Mouse (Mus musculus): ENCODE data around the gene Tssc4.

- TF ChIP-seq POLR2A (IDR thresholded peaks at IDR 0.05; ENCODE audit: insufficient read depth, low read length) = no peak
- TF ChIP-seq CTCF (IDR thresholded peaks at IDR 0.05; ENCODE audit: low read depth, low read length) = no peak
Measured at GRCm38 (mm10) chr7:143116521-143116920, 47.5 kb downstream of the Tssc4 start.

Measured in ES-Bruce4 (cell line).